Mouse (Mus musculus) pancreas, adult 10 weeks (tissue): ENCODE measurements around the gene Rbck1. TPM values are rescaled to one million over a fixed set of nuclear protein-coding genes. Genes with fewer than 3 reads are reported as not detected.

ENCODE experiments used
- polyA plus RNA-seq: library from polyadenylated mRNA; stranded (reverse); fragments of 350-450 nt; fragmentation: Illumina TruSeq; extraction: RNeasy Lipid Tissue Mini Kit (QIAGEN cat#74804); gene quantifications from one replicate; pipeline ENCODE4 v1.2.3, GENCODE M21; 2015; ENCODE audit warnings: low read depth, low replicate concordance; ENCODE audit not compliant: insufficient read depth

Gene Rbck1
- polyA plus RNA-seq, result 29.0 TPM

DNA sequence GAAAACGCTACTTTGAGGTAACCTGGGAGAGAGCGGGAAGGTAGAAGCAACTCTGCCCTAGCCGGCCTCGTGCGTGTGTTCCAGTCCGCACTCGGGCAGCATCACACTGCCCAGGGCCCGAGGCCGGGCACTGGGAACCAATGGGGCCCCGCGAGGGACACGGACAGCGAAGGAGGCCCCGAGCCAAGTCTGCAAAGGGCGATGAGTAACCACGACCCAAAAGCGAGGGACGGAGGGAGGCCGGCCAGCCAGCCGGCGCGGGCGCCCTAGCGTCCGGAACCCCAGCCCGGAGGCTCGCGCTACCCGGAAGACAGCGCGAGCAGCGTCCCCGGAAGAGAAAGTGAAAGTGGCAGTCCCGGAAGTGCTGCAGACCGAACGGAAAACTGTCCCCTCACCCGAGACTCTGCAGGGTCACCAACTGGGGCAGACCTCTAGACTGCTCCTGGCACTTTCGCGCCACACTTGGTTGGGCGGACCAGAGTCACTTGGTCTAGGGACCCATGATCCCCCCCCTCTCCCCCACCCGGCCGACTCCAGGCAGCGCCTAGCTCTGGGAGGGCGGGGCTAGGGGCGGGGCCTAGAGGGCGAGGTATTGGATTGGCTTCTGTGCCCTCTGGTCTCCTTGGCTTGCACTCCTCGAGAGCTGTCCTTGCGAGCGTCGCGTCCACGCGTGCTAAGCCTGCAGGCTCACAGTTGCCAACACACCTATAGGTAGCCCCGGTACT is at the start of gene Rbck1:
Gene Rbck1, minus strand, starts transcription at position 553 of the 725 bp plus-strand sequence.

GRCm38 (mm10) chr2:152376345-152376741 is 43.9 kb upstream of the Rbck1 start, which contains the start of gene Nrsn2:
Gene Nrsn2, minus strand, starts transcription at chr2:152376638.

DNA sequence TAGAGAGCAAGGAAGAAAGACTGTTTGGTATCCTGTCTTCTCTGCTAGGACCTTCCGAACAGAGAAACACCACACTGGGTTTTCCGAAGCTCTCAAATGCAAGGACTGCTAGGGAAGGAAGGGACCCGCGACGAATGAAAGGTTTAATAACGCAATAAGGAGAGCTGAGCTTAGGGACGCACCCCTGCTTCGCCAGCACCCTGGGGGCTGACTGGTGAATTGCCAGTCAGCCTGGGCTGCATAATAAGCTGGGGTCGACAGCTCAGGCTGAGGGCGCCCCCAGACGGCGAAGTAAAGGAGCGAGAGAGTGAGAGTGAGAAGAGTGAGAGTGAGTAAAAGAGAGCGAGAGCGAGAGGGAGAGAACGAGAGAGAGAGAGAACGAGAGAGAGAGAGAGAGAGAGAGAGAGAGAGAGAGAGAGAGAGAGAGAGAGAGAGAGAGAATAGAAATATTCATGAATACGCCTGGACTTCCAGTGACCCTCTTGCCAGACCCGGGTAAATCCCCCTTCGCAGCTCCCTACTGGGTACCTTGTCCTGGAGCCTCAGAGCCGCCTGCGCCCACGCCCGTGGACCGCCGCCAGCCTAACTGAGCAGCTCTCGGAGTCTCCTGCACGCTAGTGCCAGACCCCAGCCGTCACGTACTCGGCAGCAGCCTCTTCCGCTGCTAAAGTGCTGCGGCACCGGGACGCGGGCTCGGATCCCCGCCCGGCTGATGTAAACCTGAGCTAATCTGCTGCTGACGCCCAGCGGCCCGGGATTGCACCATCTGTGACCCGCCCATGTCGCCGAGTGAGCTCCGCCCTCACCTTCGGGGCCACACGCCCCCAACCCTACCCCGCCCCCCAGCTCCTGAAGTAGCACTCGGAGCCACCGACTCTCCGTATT is 11.1 kb upstream of the Rbck1 start, which contains the start of gene Trib3:
Gene Trib3, minus strand, starts transcription at position 704 of the 885 bp plus-strand sequence.

DNA sequence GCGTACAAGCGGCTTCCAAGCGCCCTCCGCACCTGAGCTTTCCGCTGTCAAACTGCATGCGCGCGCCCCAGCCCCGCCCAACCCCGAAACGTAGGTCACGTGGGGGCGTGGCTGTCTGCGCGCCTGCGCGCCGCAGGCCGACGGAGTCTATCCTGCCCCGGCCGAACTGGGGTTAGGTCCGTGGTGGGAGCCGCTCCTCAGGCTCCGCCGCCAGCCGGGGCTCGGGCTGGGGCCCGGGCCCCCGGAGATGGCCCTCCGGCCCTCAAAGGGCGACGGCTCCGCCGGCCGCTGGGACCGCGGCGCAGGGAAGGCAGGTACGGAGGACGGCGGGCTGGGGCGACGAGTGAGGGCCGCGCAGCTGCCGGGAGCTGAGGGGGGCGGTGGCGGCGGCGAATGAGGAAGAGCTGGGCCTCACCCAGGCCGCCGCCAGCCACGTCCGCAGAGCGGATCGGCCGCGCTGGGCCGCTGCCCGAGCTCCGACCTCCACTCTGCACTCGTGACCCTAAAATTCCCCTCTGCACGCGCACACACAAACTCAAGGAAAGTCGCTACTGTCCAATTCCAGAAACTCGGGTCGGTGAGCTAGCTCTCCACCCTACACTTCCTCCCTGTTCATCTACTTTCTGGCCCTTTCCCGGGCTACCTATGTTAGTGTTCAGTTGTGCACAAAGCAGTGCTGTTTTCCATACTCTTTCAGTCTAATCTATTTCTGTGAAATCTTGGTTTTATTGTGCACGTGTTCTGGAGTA is 38.6 kb downstream of the Rbck1 start, which contains the start of gene Tbc1d20:
Gene Tbc1d20, plus strand, starts transcription at position 102 of the 749 bp plus-strand sequence.

Other genes with a start within 250 kb of the Rbck1 start
- gene Srxn1, start 227.1 kb downstream of the Rbck1 start, polyA plus RNA-seq, result 5.3 TPM
- gene Tcf15, start 189.1 kb downstream of the Rbck1 start, polyA plus RNA-seq, result 2.1 TPM
- gene Csnk2a1, start 105.8 kb downstream of the Rbck1 start, polyA plus RNA-seq, result 17.7 TPM
- gene Tbc1d20, start 38.8 kb downstream of the Rbck1 start, polyA plus RNA-seq, result 11.9 TPM
- gene Trib3, start 11.4 kb upstream of the Rbck1 start, polyA plus RNA-seq, result 2.0 TPM
- not detected for gene Nrsn2, start 44.0 kb upstream of the Rbck1 start, polyA plus RNA-seq
- gene Sox12, start 65.4 kb upstream of the Rbck1 start, polyA plus RNA-seq, result 1.8 TPM
- gene Zcchc3, start 82.4 kb upstream of the Rbck1 start, polyA plus RNA-seq, result 1.1 TPM
- not detected for gene 6820408C15Rik, start 82.9 kb upstream of the Rbck1 start, polyA plus RNA-seq
- gene Defb23, start 132.0 kb upstream of the Rbck1 start, polyA plus RNA-seq, result not detected
- not detected for gene Defb20, start 144.4 kb upstream of the Rbck1 start, polyA plus RNA-seq
- gene Defb22, start 157.5 kb upstream of the Rbck1 start, polyA plus RNA-seq, result not detected
- gene Defb26, start 179.0 kb upstream of the Rbck1 start, polyA plus RNA-seq, result not detected
- gene Defb28, start 185.6 kb upstream of the Rbck1 start, polyA plus RNA-seq, result not detected
- gene Defb29, start 207.4 kb upstream of the Rbck1 start, polyA plus RNA-seq, result not detected
- gene Gm17416, start 236.7 kb upstream of the Rbck1 start, polyA plus RNA-seq, result not detected
- gene Defb21, start 240.1 kb upstream of the Rbck1 start, polyA plus RNA-seq, result not detected
- gene Defb19, start 247.7 kb upstream of the Rbck1 start, polyA plus RNA-seq, result not detected